Mouse (Mus musculus): ENCODE measurements around the gene Neurl1a.

Neurl1a gene

DNA sequence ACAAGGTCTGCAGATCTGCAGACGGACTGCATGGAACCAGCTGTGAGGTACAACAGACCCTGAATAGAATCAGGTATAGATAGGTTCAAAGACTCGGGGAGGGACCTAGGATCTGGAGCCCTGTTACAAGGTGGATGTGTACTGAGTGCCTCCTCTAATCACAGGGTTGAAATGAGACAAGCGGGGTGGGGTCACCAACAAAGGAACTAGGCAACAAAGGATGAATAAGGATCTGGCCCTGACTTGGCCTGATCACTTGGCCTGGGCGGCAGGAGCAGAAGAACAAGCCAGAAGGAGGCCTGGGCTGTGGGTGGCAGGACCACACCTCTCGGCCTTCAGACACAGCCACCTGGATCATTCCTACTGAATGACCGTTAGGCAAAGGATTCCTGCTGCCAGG is 107.0 kb downstream of the Neurl1a start:
- DNase-seq (ENCODE audit: low spot score in 2 of 2), result no peak

DNA sequence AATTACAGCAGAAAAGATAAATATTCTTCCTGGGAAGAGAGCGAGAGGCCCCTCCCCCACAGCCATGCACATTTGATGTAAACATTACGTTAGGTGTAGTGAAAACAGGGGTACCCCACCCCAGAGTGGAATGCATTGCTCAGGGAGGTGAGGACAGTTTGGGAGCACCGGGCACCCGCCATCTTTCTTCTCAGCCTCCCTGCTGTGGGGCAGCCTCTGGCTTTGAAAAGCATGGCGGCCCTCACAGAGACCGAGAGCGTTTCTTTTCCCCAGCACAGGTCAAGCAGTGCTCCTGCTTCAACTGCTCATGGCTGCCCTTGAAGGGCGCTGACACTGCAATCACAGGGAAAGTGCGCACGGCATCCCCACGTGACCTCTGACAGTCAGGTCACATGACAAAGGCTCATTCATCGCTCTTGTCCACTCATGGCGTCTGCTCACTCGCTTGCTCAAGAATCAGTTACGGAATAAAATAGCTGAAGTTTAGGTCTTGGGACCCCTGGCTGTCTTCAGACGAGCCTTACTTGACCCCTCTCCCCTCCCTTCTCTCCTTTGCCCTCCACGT is 108.3 kb downstream of the Neurl1a start:
- DNase-seq (ENCODE audit: low spot score in 2 of 2), result no peak

DNA sequence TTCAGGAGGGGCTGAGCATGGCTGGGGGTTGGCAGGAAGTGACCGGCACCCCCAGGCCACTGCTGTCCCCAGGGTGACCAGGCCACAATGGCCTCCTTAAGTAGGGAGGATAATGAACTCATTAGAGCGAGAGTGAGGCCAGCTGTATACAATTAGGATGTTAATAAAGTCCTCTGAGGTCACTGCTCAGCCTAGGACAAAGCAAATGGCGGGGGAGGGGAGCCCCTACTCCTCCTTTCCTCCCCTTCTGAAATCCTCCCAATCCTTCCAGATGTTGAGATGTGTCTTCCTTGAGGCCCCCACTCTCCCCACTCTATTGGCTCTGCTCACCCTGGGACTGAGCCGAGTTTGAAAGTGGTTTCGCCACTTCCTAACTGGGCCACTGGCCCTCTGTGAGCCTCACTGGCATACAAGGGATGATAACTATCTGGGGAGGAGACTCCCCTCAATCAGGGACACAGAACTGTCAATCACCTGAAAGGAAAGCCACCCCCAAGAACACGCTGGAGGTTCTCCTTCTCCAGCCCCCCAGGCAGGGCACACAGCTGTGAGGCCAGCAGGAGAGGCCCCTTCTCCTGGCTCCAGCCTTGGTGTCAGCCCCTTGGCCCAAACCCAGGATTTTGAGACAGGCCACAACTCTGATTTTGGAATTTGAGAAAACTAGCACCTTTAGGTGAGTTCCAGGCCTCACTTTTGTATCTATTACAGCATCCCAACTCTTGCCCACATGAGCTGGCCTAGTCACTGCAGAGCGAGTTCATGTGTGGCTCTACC is 112.9 kb downstream of the Neurl1a start:
- DNase-seq (ENCODE audit: low spot score in 2 of 2), result no peak

DNA sequence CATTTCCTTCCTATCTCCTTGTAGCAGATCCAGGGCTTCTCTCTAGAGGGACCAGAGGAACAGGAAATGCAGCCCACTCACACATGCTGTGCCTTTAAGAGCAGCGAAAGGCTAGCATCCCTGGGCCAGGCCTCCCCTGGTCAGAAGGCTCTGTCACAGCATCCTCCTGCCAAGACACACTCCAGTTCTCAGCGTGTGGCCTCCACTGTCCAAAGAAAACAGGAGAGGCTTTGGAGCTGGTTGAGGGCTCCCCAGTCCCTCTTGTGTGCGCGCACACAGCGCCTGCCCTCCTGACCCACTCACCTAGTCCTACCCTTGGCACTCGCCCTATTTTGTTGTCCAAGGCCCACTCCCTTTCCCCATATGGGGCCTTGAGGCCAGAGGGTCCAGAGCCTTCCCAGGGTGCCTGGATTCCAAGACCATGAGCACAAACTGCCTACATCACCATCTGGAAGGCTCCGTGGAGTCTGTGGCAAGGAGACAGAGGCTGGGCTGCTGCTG is 113.9 kb downstream of the Neurl1a start:
- DNase-seq (ENCODE audit: low spot score in 2 of 2), result no peak

DNA sequence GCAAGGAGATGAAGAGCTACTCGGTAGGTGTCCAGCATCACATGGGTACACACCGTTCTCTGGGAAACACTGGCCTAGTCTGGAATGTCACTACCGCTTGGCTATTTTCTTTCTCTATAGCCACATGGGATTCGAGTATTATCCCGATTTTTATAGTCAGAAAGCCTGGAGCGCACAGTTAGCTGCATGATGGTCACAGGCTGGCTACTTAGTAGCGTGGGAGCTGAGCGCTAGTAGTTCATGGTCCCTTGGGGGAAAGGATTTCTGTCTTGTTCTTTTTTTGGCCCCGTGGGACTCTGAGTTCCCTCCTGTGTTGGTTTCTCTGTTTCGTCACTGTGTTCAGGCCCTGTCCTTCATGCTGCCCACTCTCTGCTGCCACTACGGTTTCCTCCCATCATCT is 119.5 kb downstream of the Neurl1a start:
- no peak for DNase-seq (ENCODE audit: low spot score in 2 of 2)

GRCm38 (mm10) chr19:47301303-47302190 is 122.9 kb downstream of the Neurl1a start:
- no peak for DNase-seq (ENCODE audit: low spot score in 2 of 2)

- DNase-seq (ENCODE audit: low spot score in 2 of 2), result no peak
Measured at GRCm38 (mm10) chr19:47302191-47302852, 123.7 kb downstream of the Neurl1a start.

DNA sequence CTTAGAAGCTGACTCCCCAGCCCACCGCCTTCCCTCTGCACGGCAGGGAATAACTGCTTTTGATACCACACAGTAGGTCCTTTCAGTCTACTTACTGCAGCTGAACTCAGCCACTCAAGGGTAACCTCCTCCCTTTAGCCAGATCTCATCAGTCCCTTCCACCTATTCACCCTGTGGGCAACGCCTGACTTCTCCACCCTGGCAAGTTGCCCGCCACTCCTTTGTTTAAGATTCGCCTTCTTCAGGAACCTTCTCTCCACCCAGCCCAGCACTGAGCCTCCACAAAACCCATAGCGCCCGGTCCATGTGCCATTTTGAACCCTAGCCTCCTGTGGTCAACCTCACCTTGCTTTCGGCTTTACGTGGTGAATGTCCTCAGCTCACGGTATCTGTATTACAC is 124.5 kb downstream of the Neurl1a start:
- no peak for DNase-seq (ENCODE audit: low spot score in 2 of 2)

GRCm38 (mm10) chr19:47304170-47304745 is 125.6 kb downstream of the Neurl1a start:
- no peak for DNase-seq (ENCODE audit: low spot score in 2 of 2)

DNA sequence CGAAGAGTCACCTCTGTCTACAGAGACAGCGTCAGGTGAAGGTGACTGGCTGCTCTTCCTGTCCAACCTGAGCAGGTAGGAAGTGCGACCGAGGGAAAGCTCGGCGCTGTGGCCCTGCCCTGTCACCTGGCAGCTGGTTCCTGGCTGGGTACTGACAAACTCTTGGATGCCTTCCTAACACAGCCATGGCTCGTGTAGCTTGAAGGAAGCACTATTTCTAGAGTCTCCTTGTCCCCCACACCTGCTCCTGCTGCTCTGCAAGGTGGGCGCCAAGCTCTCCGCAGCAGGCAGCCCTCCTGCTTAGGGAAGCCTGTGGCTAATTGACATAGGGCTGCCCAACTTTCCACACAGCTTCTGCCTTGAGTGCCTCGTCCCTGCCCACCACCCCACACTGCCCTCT is 126.8 kb downstream of the Neurl1a start:
- DNase-seq (ENCODE audit: low spot score in 2 of 2), result no peak

GRCm38 (mm10) chr19:47306128-47306916 is 127.7 kb downstream of the Neurl1a start:
- no peak for DNase-seq (ENCODE audit: low spot score in 2 of 2)

DNA sequence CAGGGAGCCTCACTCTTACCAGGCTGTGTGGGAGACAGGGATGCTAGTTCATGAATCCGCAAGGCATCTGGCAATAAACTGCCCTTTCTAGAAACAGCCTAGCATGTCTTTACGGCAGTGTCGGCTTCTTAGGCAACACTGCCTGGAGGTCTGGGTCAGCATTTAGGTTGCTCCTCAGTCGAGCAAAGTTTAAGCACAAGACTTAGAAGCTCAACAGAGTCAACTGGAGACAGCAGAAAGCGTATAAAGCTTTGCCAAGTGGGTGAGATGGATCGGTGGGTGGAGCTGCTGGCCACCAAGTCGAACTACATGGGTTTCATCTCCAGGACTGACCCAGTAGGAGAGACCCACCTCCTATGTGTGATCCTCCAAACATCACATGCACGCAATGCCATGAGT is 128.3 kb downstream of the Neurl1a start:
- no peak for DNase-seq (ENCODE audit: low spot score in 2 of 2)
